Mouse (Mus musculus) myocyte (in vitro differentiated cells): ENCODE measurements around the gene Hoxa13. TPM values are rescaled to one million over a fixed set of nuclear protein-coding genes. Genes with fewer than 3 reads are reported as not detected.

ENCODE experiments used
- H3K27me3 ChIP-seq: one replicate; pipeline ENCODE4 v1.6.1; 2011; ENCODE audit not compliant: control insufficient read depth, insufficient read depth, insufficient read length
- H3K36me3 ChIP-seq: one replicate; pipeline ENCODE4 v1.6.1; 2011; ENCODE audit not compliant: control insufficient read depth, insufficient read depth
- H3K4me2 ChIP-seq: one replicate; pipeline ENCODE4 v1.6.1; 2011; ENCODE audit warnings: low read depth, control low read depth
- H3K4me3 ChIP-seq: one replicate; pipeline ENCODE4 v1.5.1; 2011; ENCODE audit warnings: mild to moderate bottlenecking, control low read depth, moderate library complexity
- H3K79me2 ChIP-seq: one replicate; pipeline ENCODE4 v1.6.1; 2011; ENCODE audit not compliant: control insufficient read depth, insufficient read depth
- H3ac ChIP-seq: one replicate; pipeline ENCODE4 v1.6.1; 2011; ENCODE audit not compliant: control insufficient read depth, insufficient read length
- CEBPB ChIP-seq: IDR thresholded peaks from 2 replicates; pipeline ENCODE4 v1.6.1; 2011; ENCODE audit warnings: mild to moderate bottlenecking, moderate library complexity; ENCODE audit not compliant: poor library complexity, insufficient read depth, severe bottlenecking
- E2F4 ChIP-seq: IDR thresholded peaks from one replicate; pipeline ENCODE4 v1.6.1; 2011; ENCODE audit warnings: mild to moderate bottlenecking, control low read depth, moderate library complexity; ENCODE audit not compliant: insufficient read depth
- MAX ChIP-seq: IDR thresholded peaks from one replicate; pipeline ENCODE4 v1.6.1; 2011; ENCODE audit warnings: low read depth, mild to moderate bottlenecking, control low read depth
- MYOD1 ChIP-seq, 3 experiments: IDR thresholded peaks; one replicate each; pipeline ENCODE4 v1.6.1; 2011; ENCODE audit warnings: control low read depth in 2 of 3, low read depth in 2 of 3, mild to moderate bottlenecking in 2 of 3, moderate library complexity in 1 of 3; ENCODE audit not compliant: insufficient read length in 2 of 3, control insufficient read depth in 1 of 3
- MYOG ChIP-seq, 3 experiments: IDR thresholded peaks; one replicate each; pipeline ENCODE4 v1.6.1; 2011; ENCODE audit warnings: control low read depth in 2 of 3, low read depth in 2 of 3, mild to moderate bottlenecking in 2 of 3; ENCODE audit not compliant: insufficient read length in 2 of 3, control insufficient read depth in 1 of 3, insufficient read depth in 1 of 3
- POLR2A ChIP-seq: IDR thresholded peaks from one replicate; pipeline ENCODE4 v1.6.1; 2011; ENCODE audit warnings: low read depth, mild to moderate bottlenecking, control low read depth, moderate library complexity; ENCODE audit not compliant: insufficient read length
- POLR2AphosphoS2 ChIP-seq: IDR thresholded peaks from one replicate; pipeline ENCODE4 v1.6.1; 2011; ENCODE audit warnings: low read depth, control low read depth; ENCODE audit not compliant: insufficient read length
- REST ChIP-seq: IDR thresholded peaks from one replicate; pipeline ENCODE4 v1.6.1; 2011; ENCODE audit warnings: mild to moderate bottlenecking, control low read depth, moderate library complexity; ENCODE audit not compliant: insufficient read depth, insufficient read length
- SRF ChIP-seq: IDR thresholded peaks from one replicate; pipeline ENCODE4 v1.6.1; 2011; ENCODE audit warnings: low read depth; ENCODE audit not compliant: control insufficient read depth, insufficient read length
- TCF12 ChIP-seq: IDR thresholded peaks from one replicate; pipeline ENCODE4 v1.6.1; 2011; ENCODE audit warnings: mild to moderate bottlenecking, control low read depth; ENCODE audit not compliant: poor library complexity, insufficient read depth, severe bottlenecking
- TCF3 ChIP-seq: IDR thresholded peaks from one replicate; pipeline ENCODE4 v1.6.1; 2011; ENCODE audit warnings: low read depth, control low read depth; ENCODE audit not compliant: insufficient read length
- USF1 ChIP-seq: IDR thresholded peaks from one replicate; pipeline ENCODE4 v1.6.1; 2011; ENCODE audit warnings: low read depth, mild to moderate bottlenecking, control low read depth, moderate library complexity
- polyA plus RNA-seq: library from polyadenylated mRNA; unstranded; fragments of >200 nt; fragmentation: generic; extraction: Trizol; gene quantifications from one replicate; pipeline ENCODE4 v1.2.1, GENCODE M21; 2012; ENCODE audit warnings: missing spikeins

Gene Hoxa13
- polyA plus RNA-seq, 1 experiment = 0.72 TPM

- Histone ChIP-seq H3K36me3 (no peaks in the 10 kb centered on the region), H3K27me3 (no peaks in the 10 kb centered on the region), H3ac (peak overlapping the region; percentile 35), H3K4me3 (peak overlapping the region; percentile 45), H3K4me2 (peak overlapping the region; percentile 64), H3K79me2 (peaks cover 22% of the 10 kb centered on the region)
- TF ChIP-seq E2F4 (no peak), MAX (no peak), POLR2AphosphoS2 (no peak), TCF12 (no peak), SRF (no peak), POLR2A (no peak), MYOG (IDR thresholded peaks at IDR 0.05; ENCODE audit: control insufficient read depth in 1 of 3, insufficient read depth in 1 of 3, insufficient read length in 2 of 3, low read depth in 2 of 3) (no peak), USF1 (no peak), CEBPB (no peak), TCF3 (no peak), MYOD1 (IDR thresholded peaks at IDR 0.05; ENCODE audit: control insufficient read depth in 1 of 3, insufficient read length in 2 of 3, low read depth in 2 of 3) (no peak), REST (no peak)
Observed at GRCm38 (mm10) chr6:52252016-52252774, 8.5 kb downstream of the Hoxa13 start.

- Histone ChIP-seq H3K36me3 (no peaks in the 10 kb centered on the region), H3ac (no peak overlapping the region), H3K4me3 (peak overlapping the region; percentile 45), H3K4me2 (peak overlapping the region; percentile 64), H3K27me3 (no peaks in the 10 kb centered on the region), H3K79me2 (peaks cover 30% of the 10 kb centered on the region)
- TF ChIP-seq MAX (no peak), POLR2AphosphoS2 (no peak), MYOD1 (IDR thresholded peaks at IDR 0.05; ENCODE audit: control insufficient read depth in 1 of 3, insufficient read length in 2 of 3, low read depth in 2 of 3) (no peak), TCF3 (no peak), E2F4 (no peak), TCF12 (no peak), USF1 (no peak), SRF (no peak), REST (no peak), MYOG (IDR thresholded peaks at IDR 0.05; ENCODE audit: control insufficient read depth in 1 of 3, insufficient read depth in 1 of 3, insufficient read length in 2 of 3, low read depth in 2 of 3) (no peak), POLR2A (no peak)
Observed at GRCm38 (mm10) chr6:52251177-52251879, 9.4 kb downstream of the Hoxa13 start.

GRCm38 (mm10) chr6:52249826-52250225 lies 10.9 kb downstream of the Hoxa13 start:
- peak overlapping the region; percentile 90 for H3K4me3 ChIP-seq
- H3K27me3 ChIP-seq = no peaks in the 10 kb centered on the region

GRCm38 (mm10) chr6:52249415-52249738 lies 11.3 kb downstream of the Hoxa13 start:
- Histone ChIP-seq H3K79me2 (peaks cover 36% of the 10 kb centered on the region), H3K36me3 (no peaks in the 10 kb centered on the region), H3ac (peak overlapping the region; percentile 27), H3K27me3 (no peaks in the 10 kb centered on the region), H3K4me3 (peak overlapping the region; percentile 90), H3K4me2 (peak overlapping the region; percentile 90)
- TF ChIP-seq MYOG (IDR thresholded peaks at IDR 0.05; ENCODE audit: control insufficient read depth in 1 of 3, insufficient read depth in 1 of 3, insufficient read length in 2 of 3, low read depth in 2 of 3) (no peak), MYOD1 (IDR thresholded peaks at IDR 0.05; ENCODE audit: control insufficient read depth in 1 of 3, insufficient read length in 2 of 3, low read depth in 2 of 3) (no peak), REST (no peak), POLR2AphosphoS2 (no peak), MAX (no peak), POLR2A (no peak), USF1 (no peak), TCF3 (no peak), CEBPB (no peak), SRF (no peak), E2F4 (no peak), TCF12 (no peak)

More at GRCm38 (mm10) chr6:52249826-52250225, 10.9 kb downstream of the Hoxa13 start:
- Histone ChIP-seq H3K79me2 (peaks cover 32% of the 10 kb centered on the region), H3ac (peak overlapping the region; percentile 27), H3K36me3 (no peaks in the 10 kb centered on the region), H3K4me2 (peak overlapping the region; percentile 90)
- TF ChIP-seq TCF12 = no peak
- TF ChIP-seq USF1 = no peak
- no peak for TF ChIP-seq TCF3
- no peak for TF ChIP-seq POLR2AphosphoS2
- TF ChIP-seq MYOD1 (IDR thresholded peaks at IDR 0.05; ENCODE audit: control insufficient read depth in 1 of 3, insufficient read length in 2 of 3, low read depth in 2 of 3) = no peak
- TF ChIP-seq CEBPB = no peak
- TF ChIP-seq E2F4 = no peak
- TF ChIP-seq REST = no peak
